Mouse (Mus musculus) adrenal gland, postnatal 36 days (tissue): ENCODE measurements around the gene Frk. TPM values are rescaled to one million over a fixed set of nuclear protein-coding genes. Genes with fewer than 3 reads are reported as not detected.
"Not testable (repeated sequence)": the region's sequence is repeated elsewhere in the genome, so short reads cannot be mapped to it uniquely, and the experiment has no call there.

Experiments
- DNase-seq, 2 experiments: peaks; one replicate each; pipeline ENCODE4 v3.0.0; 2021; ENCODE audit warnings: mixed read lengths in 1 of 2
- long read RNA-seq, 2 experiments: library from polyadenylated mRNA; stranded (forward); transcript quantifications; one replicate each; pipeline ENCODE4 v2.0.0; 2021; ENCODE audit warnings: borderline sequencing depth in 2 of 2
- total RNA-seq, 2 experiments: library from RNA; stranded (reverse); gene quantifications; 2 replicates each; pipeline ENCODE4 v1.2.3; 2021

Frk gene
- total RNA-seq = 10 to 100 TPM; 13.1 to 16.6 TPM
- long read RNA-seq, experiment 1, partial matches to known transcripts = 0 of 4 reads
- long read RNA-seq, experiment 1, other reads (novel, unspliced or antisense) = 1 of 4 reads
- long read RNA-seq, experiment 2, full-length matches to known transcripts = 4 of 5 reads
- long read RNA-seq, experiment 2, partial matches to known transcripts = 0 of 5 reads
- long read RNA-seq, experiment 2, other reads (novel, unspliced or antisense) = 1 of 5 reads

- peak; percentile 54 to 56 for DNase-seq
Measured at GRCm38 (mm10) chr10:34483297-34484013, at the start of gene Frk. TSS of gene Frk (plus strand) at chr10:34483399.

DNA sequence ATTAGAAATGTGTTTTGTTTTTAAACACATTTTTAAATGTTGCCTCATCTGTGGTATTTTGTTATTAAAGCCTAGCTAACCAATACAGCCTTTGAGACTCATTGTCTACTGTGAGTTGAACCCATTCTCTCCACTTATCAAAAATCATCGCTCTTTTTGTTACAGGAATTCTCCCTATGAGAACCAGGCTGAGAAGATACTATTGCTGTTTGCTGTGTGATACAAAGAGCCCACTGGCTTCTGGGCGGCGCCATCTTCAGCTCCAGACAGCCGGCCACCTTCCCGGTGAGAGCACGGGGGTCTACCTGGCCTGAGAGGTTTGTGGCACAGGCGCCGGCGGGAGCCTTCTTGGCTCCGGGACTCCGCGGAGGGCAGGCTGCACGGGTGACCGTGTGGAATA is 49.0 kb upstream of the Frk start:
- DNase-seq = not testable (repeated sequence)

- DNase-seq = no peak
Measured at GRCm38 (mm10) chr10:34449469-34449868, 33.7 kb upstream of the Frk start.

DNA sequence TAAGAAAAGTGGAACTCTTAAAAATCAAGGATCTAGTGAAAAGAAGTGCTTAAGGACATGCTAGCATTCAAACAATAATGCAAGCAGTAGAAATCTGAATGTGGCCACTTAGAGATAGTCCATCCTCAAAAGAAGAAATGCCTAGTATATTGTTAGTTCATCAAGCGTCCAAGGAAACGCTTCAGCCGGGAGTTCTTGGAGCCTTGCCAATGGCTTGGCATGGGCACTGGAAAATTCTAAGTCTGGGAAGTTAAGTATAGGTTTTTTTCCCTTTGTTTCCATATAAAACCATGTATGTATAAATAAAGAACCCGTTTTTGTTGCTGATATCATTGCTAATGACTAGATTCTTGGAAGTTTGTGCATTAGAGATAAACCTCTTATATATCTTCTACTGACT is 21.7 kb upstream of the Frk start:
- peak; percentile 41 to 47 for DNase-seq

GRCm38 (mm10) chr10:34464321-34464720 is 18.9 kb upstream of the Frk start:
- peak; percentile 9 to 19 for DNase-seq

DNA sequence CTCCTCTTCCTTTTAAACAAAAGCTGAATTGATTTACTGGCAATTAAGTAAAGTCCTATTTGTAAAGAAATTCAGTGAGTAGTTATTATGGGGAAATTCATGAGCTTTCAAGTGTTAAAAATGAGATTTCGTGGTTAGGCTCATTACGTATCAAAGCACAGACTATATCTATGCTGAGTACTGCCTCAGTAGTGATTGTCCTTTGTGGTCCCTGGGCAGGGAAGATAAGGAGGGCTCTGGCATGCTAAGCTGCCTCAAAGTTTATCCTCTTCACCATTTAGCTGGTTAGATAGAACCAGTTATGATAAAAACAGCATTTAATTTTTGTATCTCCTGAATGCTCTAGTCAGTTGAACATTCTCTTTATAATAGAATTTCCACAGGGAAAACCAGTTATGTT is 14.2 kb upstream of the Frk start:
- no peak for DNase-seq

GRCm38 (mm10) chr10:34479942-34480455 is 3.2 kb upstream of the Frk start:
- DNase-seq = no peak

GRCm38 (mm10) chr10:34484014-34484411 is 814 bp downstream of the Frk start:
- DNase-seq = peak; percentile 48 to 56

- peak; percentile 62 to 79 for DNase-seq
Measured at GRCm38 (mm10) chr10:34485079-34485478, 1.9 kb downstream of the Frk start.

DNA sequence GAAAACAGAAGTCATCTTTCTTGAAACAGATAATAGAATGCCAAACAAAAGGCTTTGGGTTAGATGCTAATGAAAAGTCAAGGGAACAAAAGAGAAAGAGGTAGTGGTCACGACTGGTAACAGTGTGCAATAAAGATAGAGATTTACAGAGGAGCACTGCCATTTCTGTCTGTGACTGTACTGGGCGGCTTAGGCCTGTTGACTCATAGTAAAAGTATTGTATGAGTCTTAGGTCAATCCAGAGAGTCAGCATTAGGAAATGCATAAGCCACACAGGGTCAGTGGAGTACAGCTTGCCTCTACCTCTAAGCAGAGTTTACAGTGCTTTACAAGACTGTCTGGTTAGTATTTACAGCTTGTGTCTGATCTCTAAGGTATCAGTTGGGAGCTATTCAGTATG is 24.6 kb downstream of the Frk start:
- DNase-seq = peak; percentile 14 to 17

GRCm38 (mm10) chr10:34508593-34508992 is 25.4 kb downstream of the Frk start:
- DNase-seq = no peak

GRCm38 (mm10) chr10:34509256-34509655 is 26.1 kb downstream of the Frk start:
- DNase-seq = peak; percentile 24 to 29

- peak; percentile 11 to 36 for DNase-seq
Measured at GRCm38 (mm10) chr10:34511192-34511591, 28.0 kb downstream of the Frk start.

- peak; percentile 10 to 12 for DNase-seq
Measured at GRCm38 (mm10) chr10:34512551-34512950, 29.4 kb downstream of the Frk start.

DNA sequence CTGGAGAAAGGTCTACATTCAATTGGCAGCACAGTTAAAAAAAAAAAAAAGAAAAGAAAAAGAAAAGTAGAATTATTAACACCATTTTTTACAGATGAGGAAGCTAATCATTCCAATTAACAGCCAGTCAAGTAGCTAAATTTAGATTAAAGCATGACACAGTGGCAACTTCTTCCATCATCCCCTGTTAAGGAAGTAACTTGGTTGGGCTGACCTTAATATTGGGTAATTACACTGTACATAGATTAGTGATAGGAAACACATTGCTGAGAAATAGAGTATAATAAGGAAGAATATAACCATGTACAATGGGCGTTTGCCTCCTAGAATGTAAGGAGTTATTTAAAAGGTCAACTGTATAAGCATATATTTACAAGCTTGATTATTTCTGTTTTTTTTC is 42.4 kb downstream of the Frk start:
- DNase-seq = no peak

- no peak for DNase-seq
Measured at GRCm38 (mm10) chr10:34531766-34532165, 48.6 kb downstream of the Frk start.

GRCm38 (mm10) chr10:34532507-34532906 is 49.3 kb downstream of the Frk start:
- no peak for DNase-seq

- no peak for DNase-seq
Measured at GRCm38 (mm10) chr10:34540687-34541086, 57.5 kb downstream of the Frk start.

- no peak for DNase-seq
Measured at GRCm38 (mm10) chr10:34541717-34542490, 58.7 kb downstream of the Frk start.

GRCm38 (mm10) chr10:34550612-34551011 is 67.4 kb downstream of the Frk start:
- no peak for DNase-seq

- peak in 1 of 2 experiments; percentile 16 for DNase-seq
Measured at GRCm38 (mm10) chr10:34551636-34552035, 68.4 kb downstream of the Frk start.

- DNase-seq = no peak
Measured at GRCm38 (mm10) chr10:34563518-34564176, 80.4 kb downstream of the Frk start.
